Mouse (Mus musculus) thymus, adult 2 months (tissue): ENCODE results near the gene Pabpn1l. TPM values are rescaled to one million over a fixed set of nuclear protein-coding genes. Genes with fewer than 3 reads are reported as not detected.

Experiments used
- DNase-seq: peaks from one replicate; pipeline ENCODE4 v3.0.0; 2021
- H3K27ac ChIP-seq: fragments of 200-500 bp; 2 replicates; pipeline ENCODE4 v1.5.1; 2012; ENCODE audit warnings: low read length, control low read depth; ENCODE audit not compliant: control insufficient read depth, insufficient read depth
- H3K27me3 ChIP-seq: fragments of 200-500 bp; 2 replicates; pipeline ENCODE4 v1.6.1; 2012; ENCODE audit warnings: mild to moderate bottlenecking, low read length, moderate library complexity, mixed read lengths; ENCODE audit not compliant: control insufficient read depth, insufficient read depth
- H3K36me3 ChIP-seq: fragments of 200-500 bp; 2 replicates; pipeline ENCODE4 v1.6.1; 2012; ENCODE audit warnings: mild to moderate bottlenecking, low read length, moderate library complexity; ENCODE audit not compliant: control insufficient read depth, insufficient read depth
- H3K4me1 ChIP-seq: fragments of 200-500 bp; replicated peaks from 2 replicates; pipeline ENCODE4 v1.6.1; 2012; ENCODE audit warnings: low read length; ENCODE audit not compliant: control insufficient read depth, insufficient read depth
- H3K4me3 ChIP-seq: fragments of 200-500 bp; 2 replicates; pipeline ENCODE4 v1.5.1; 2012; ENCODE audit warnings: mild to moderate bottlenecking, low read length, control low read depth, moderate library complexity; ENCODE audit not compliant: control insufficient read depth, insufficient read depth
- CTCF ChIP-seq: fragments of 200-500 bp; IDR thresholded peaks from 2 replicates; pipeline ENCODE4 v1.5.1; 2012; ENCODE audit warnings: mild to moderate bottlenecking, control low read depth, low read length, moderate library complexity, borderline replicate concordance; ENCODE audit not compliant: control insufficient read depth, poor library complexity, insufficient read depth; ENCODE audit errors: extremely low read depth
- POLR2A ChIP-seq: fragments of 200-500 bp; IDR thresholded peaks from 2 replicates; pipeline ENCODE4 v1.6.1; 2012; ENCODE audit warnings: mild to moderate bottlenecking, low read length, control low read depth, moderate library complexity; ENCODE audit not compliant: control insufficient read depth, poor library complexity, insufficient read depth; ENCODE audit errors: extremely low read depth
- WGBS: fragments of 180-500 bp; shearing (Covaris S2); methylation state at CpG from one replicate; pipeline ENCODE4 v1.1.7; 2018; 5-methylcytosine and 5-hydroxymethylcytosine counted together
- polyA plus RNA-seq: library from polyadenylated mRNA; depleted of rRNA; stranded (reverse); fragments of >200 nt; gene quantifications from 2 replicates; pipeline ENCODE4 v1.2.3, GENCODE M21; 2012; rRNA removed

Pabpn1l gene
- 0.20 and 0.42 TPM in 2 replicates for polyA plus RNA-seq

DNA sequence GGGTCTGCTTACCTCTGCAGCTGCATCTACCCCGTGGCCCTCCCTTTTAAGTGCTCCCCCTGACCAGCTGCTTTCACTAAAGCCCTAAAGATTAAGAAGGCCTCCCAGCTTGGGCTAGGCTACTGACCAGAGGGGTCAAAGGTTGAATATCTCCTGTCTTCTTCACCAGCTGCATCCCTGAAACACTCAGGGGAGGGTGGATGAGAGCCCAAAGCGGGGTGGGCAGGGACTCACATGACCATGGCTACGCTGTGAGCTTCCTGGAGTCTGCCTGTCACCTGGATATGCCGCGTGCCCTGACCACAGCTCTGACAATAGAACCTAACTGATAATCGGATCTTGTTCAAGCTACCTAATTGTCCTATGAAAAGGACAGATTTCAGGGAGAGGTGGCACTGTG, at the start of gene Pabpn1l:
Gene Pabpn1l (minus strand): TSS at position 13 of the 400 bp plus-strand sequence.
- 80% methylated on average over 6 of the region's 6 CpGs for WGBS
- Histone ChIP-seq H3K36me3 (no peaks in the 10 kb centered on the region), H3K4me3 (no peak within 1 kb of the TSS), H3K27ac (no peak within 1 kb of the TSS), H3K27me3 (no peaks in the 10 kb centered on the region; the same call in 1 of the 2 replicates), H3K4me1 (peaks cover 11% of the 10 kb centered on the region)
- no peak for DNase-seq
- TF ChIP-seq CTCF (no peak), POLR2A (no peak)

DNA sequence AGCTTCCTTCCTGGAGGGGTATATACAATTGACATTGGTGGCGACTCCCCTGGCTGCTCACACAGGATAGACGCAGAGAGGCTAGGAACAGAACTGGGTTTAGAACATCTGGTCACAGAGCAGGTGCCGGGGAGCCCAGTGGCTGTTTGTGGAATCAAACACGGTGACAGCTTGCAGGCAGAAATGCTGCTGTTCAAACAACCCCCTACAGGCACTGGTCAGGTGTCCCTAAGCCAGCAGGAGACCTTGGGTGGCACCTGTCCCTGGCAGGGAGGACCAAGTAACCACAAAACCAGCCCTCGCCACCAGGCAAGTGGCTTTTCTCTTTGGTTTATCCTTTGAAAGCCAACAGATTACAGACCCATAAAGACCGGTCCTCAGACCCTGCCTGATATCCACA, 49.4 kb upstream of the Pabpn1l start:
- Histone ChIP-seq H3K27ac (no peak overlapping the region), H3K4me3 (no peak overlapping the region), H3K4me1 (peaks cover 30% of the 10 kb centered on the region), H3K27me3 (no peaks in the 10 kb centered on the region), H3K36me3 (no peaks in the 10 kb centered on the region)
- TF ChIP-seq CTCF (no peak), POLR2A (no peak)
- 29% methylated on average over 6 of the region's 6 CpGs for WGBS
- DNase-seq: no peak

DNA sequence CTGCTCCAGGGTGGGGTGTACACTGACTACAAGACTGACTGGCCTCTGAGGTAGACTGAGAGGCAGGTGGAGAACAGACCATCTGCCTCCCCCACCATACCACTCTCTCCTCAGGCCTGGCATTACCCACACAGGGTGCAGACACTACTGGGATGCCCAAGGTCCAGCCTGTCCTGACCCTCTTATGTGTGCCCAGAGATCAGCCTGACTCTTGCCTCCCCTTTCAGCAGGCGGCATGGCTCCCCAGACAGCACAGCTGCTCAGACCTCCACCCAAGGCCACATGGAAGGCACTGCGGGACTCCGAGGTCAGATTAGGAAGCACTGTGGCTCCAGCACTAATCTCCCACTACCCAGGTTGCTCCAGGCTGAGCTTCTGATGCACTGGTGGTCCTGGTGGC, 48.2 kb upstream of the Pabpn1l start:
- TF ChIP-seq CTCF (no peak), POLR2A (no peak)
- no peak overlapping the region for H3K27ac ChIP-seq
- no peak overlapping the region for H3K4me3 ChIP-seq
- H3K4me1 ChIP-seq: peaks cover 29% of the 10 kb centered on the region
- 94% methylated on average over 3 of the region's 3 CpGs for WGBS
- no peak for DNase-seq
- H3K36me3 ChIP-seq: no peaks in the 10 kb centered on the region
- H3K27me3 ChIP-seq: no peaks in the 10 kb centered on the region

DNA sequence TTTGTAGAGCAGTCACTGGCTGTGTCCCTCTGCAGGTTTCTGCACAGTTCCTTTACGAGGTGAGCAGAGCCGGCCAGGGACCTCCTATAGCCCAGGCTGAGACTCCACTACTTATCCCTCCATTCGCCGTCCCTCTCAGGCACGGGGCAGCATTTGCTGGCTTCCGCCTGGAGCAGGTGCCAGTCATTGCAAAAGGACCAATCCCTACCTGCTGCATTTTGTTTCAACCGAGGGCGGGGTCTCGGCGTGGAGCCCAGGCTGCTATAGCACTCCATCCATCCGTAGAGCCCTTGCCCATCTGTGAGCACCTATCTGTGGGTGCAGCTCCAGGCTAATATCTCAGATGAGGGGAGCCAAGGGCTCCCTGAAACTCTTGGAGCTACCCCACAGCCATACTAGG, 47.5 kb upstream of the Pabpn1l start:
- TF ChIP-seq POLR2A (no peak), CTCF (no peak)
- H3K36me3 ChIP-seq: no peaks in the 10 kb centered on the region
- H3K4me3 ChIP-seq: no peak overlapping the region
- 92% methylated on average over 11 of the region's 11 CpGs for WGBS
- H3K27me3 ChIP-seq: no peaks in the 10 kb centered on the region
- peaks cover 33% of the 10 kb centered on the region for H3K4me1 ChIP-seq
- DNase-seq: no peak
- H3K27ac ChIP-seq: no peak overlapping the region

DNA sequence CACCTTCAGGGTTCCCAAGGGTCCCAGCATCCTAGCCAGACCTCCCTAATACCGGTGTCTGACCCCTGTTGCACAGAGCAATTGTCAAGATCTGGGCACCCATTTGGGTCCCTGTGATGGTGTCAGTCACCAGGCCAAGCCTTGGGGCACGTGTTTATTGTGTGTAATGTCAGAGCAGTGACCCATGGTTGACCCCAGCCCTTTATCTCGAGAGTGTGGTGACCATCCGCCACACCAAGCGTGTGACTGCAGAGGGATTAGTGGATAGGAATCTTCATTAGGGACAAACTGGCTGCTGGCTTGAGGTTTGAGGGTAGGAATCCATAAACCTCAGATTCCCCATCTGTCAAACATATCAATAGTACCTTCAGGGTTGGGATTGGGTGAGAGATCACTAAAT, 46.8 kb upstream of the Pabpn1l start:
- no peak overlapping the region for H3K27ac ChIP-seq
- H3K4me3 ChIP-seq: no peak overlapping the region
- DNase-seq: no peak
- no peaks in the 10 kb centered on the region for H3K36me3 ChIP-seq
- no peaks in the 10 kb centered on the region for H3K27me3 ChIP-seq
- peaks cover 39% of the 10 kb centered on the region for H3K4me1 ChIP-seq
- WGBS: 89% methylated on average over 5 of the region's 5 CpGs
- no peak for TF ChIP-seq CTCF
- no peak for TF ChIP-seq POLR2A

DNA sequence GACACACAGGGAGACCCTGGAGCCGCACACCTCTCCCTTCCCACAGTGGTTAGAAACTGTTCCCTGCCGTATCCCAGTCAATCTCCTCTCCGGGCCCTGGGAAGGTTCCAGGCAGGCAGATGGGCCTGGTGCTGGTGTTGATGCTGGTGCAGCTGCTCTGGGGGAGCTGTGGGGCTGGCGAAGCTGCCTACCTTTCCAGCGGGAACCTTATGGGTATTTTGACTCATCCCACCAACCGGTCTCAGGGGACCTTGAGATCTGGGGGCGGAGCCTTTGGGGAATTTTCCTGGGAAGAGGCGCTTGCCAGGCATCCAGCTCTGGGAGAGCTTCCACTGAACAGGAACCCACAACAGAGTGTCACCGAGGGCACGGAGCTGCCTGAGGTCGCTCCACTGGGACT, 45.3 kb upstream of the Pabpn1l start:
- WGBS: 93% methylated on average over 11 of the region's 11 CpGs
- Histone ChIP-seq H3K4me3 (no peak overlapping the region), H3K27me3 (no peaks in the 10 kb centered on the region), H3K4me1 (peaks cover 51% of the 10 kb centered on the region), H3K27ac (no peak overlapping the region), H3K36me3 (no peaks in the 10 kb centered on the region)
- TF ChIP-seq CTCF (no peak), POLR2A (no peak)
- no peak for DNase-seq

DNA sequence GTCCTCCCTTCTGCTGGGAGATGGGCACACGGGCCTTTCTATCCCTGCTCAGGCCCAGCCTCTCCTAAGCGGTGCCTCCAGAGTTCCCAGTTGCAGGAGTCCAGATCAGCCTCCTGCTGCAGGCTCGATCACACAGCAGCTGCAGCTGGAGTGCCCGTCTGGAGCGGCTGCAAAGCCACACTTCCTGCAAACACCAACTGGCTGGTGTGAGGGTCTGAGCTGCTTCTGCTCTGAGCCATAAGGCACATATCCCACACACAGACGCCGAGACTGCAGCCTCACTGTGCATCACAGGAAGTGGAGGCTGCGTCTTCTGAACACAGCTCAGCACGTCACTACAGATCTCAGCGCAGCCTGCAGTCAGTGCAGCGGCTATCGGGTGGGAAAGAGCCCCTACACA, 44.3 kb upstream of the Pabpn1l start:
- H3K27me3 ChIP-seq: no peaks in the 10 kb centered on the region
- H3K36me3 ChIP-seq: no peaks in the 10 kb centered on the region
- 0 out of 2 replicates have a peak overlapping the region, but pooled peaks have one; percentile 10 for H3K4me3 ChIP-seq
- peaks cover 50% of the 10 kb centered on the region for H3K4me1 ChIP-seq
- no peak for TF ChIP-seq CTCF
- 0 out of 2 replicates have a peak, but pooled peaks have one; percentile 6 for TF ChIP-seq POLR2A
- WGBS: 4% methylated on average over 12 of the region's 12 CpGs
- H3K27ac ChIP-seq: peak overlapping the region; percentile 54
- DNase-seq: peak; percentile 67
